24 mouse cellular contexts compared by ENCODE assay signal in genomic region chr1:134520001-134520721, GRCm38 (mm10). TPM values are rescaled to one million over a fixed set of nuclear protein-coding genes. Genes with fewer than 3 reads are reported as not detected.
A peak's percentile ranks its signal among the peaks of the same experiment; 100 is the strongest.
DNase-seq lines count a peak whose midpoint lies in the region; ATAC-seq lines count a peak whose summit lies in the region.
"Had no signal": no experiment of that assay in that cellular context is flagged by ENCODE, and none has a peak within 500 bp of the region (broad histone marks: within the 10 kb centered on the region; RNA-seq: fewer than 3 reads in every experiment).

No protein-coding gene starts in this region.

- DNase-seq in liver, result peak; percentile 43
- no peak for DNase-seq in midbrain, embryonic 14.5 days
- no peak for DNase-seq in T-cell, adult 2 months (ENCODE audit: low spot score)
- DNase-seq in frontal cortex, postnatal 14 days (ENCODE audit: low spot score in 2 of 2), result no peak
- DNase-seq: adrenal gland, postnatal 14 days; cerebellum, adult 11-12 months; cerebellum, adult 9-10 months; cerebellum, postnatal 25 days; gastrocnemius, adult 2 months; gastrocnemius, postnatal 25 days; heart, adult 11 months; heart, postnatal 4 days had no signal

- no peaks in the 10 kb centered on the region for H3K36me3 ChIP-seq in liver, embryonic 12.5 days
- no peaks in the 10 kb centered on the region for H3K36me3 ChIP-seq in liver, embryonic 16.5 days (ENCODE audit: control insufficient read depth, insufficient read depth)
- H3K36me3 ChIP-seq in midbrain, embryonic 14.5 days (ENCODE audit: control insufficient read depth, insufficient read depth, low read length), result no peaks in the 10 kb centered on the region
- H3K36me3 ChIP-seq: embryonic facial prominence, embryonic 12.5 days; forebrain, embryonic 12.5 days; heart, embryonic 13.5 days; hindbrain, embryonic 12.5 days had no signal

- peaks cover 43% of the 10 kb centered on the region for H3K4me1 ChIP-seq in liver, embryonic 12.5 days
- peaks cover 19% of the 10 kb centered on the region for H3K4me1 ChIP-seq in liver, embryonic 16.5 days (ENCODE audit: control insufficient read depth, low read depth, low read length)
- 0 out of 2 replicates have a peak, but pooled peaks cover 6% of the 10 kb centered on the region for H3K4me1 ChIP-seq in midbrain, embryonic 14.5 days (ENCODE audit: control insufficient read depth, insufficient read depth, low read length)

- peak overlapping the region; percentile 64 for H3K27ac ChIP-seq in liver, embryonic 12.5 days
- no peak overlapping the region for H3K27ac ChIP-seq in liver, embryonic 16.5 days (ENCODE audit: low read length)
- H3K27ac ChIP-seq in midbrain, embryonic 14.5 days (replicated peaks; ENCODE audit: low read depth, low read length), result no peak overlapping the region
- H3K27ac ChIP-seq: embryonic facial prominence, embryonic 12.5 days; forebrain, embryonic 12.5 days; gastrocnemius, adult 2 months; heart, embryonic 13.5 days; hindbrain, embryonic 12.5 days had no signal

- peak; percentile 68 for ATAC-seq in liver, embryonic 12.5 days
- peak; percentile 53 for ATAC-seq in liver, embryonic 16.5 days (ENCODE audit: low read depth)
- no peak for ATAC-seq in midbrain, embryonic 14.5 days (ENCODE audit: low FRiP score, low TSS enrichment)
- ATAC-seq: activated CD4-positive, CD25-positive, alpha-beta regulatory T cell, adult 4 months; forebrain, embryonic 16.5 days; hindbrain, embryonic 16.5 days had no signal

- no peak overlapping the region for H3K4me3 ChIP-seq in liver, embryonic 12.5 days
- no peak overlapping the region for H3K4me3 ChIP-seq in liver, embryonic 16.5 days (ENCODE audit: low read depth, low read length)
- no peak overlapping the region for H3K4me3 ChIP-seq in midbrain, embryonic 14.5 days (replicated peaks; ENCODE audit: low read depth, low read length)
- H3K4me3 ChIP-seq: embryonic facial prominence, embryonic 12.5 days; forebrain, embryonic 12.5 days; gastrocnemius, adult 2 months; heart, embryonic 13.5 days; hindbrain, embryonic 12.5 days had no signal

- peak overlapping the region; percentile 24; the same call in 1 of the 2 replicates for H3K4me2 ChIP-seq in liver, embryonic 12.5 days
- no peak overlapping the region for H3K4me2 ChIP-seq in liver, embryonic 16.5 days (ENCODE audit: low read depth, low read length)
- H3K4me2 ChIP-seq in midbrain, embryonic 14.5 days (ENCODE audit: low read length), result no peak overlapping the region
- H3K4me2 ChIP-seq: embryonic facial prominence, embryonic 12.5 days; forebrain, embryonic 12.5 days; heart, embryonic 13.5 days; hindbrain, embryonic 12.5 days had no signal

- H3K9ac ChIP-seq in liver, embryonic 12.5 days, result peak overlapping the region; percentile 13
- H3K9ac ChIP-seq in liver, embryonic 16.5 days (ENCODE audit: low read depth, low read length), result no peak overlapping the region
- no peak overlapping the region for H3K9ac ChIP-seq in midbrain, embryonic 14.5 days (replicated peaks; ENCODE audit: low read length)
- H3K9ac ChIP-seq: embryonic facial prominence, embryonic 12.5 days; forebrain, embryonic 12.5 days; heart, embryonic 13.5 days; hindbrain, embryonic 12.5 days had no signal

- H3K9me3 ChIP-seq in liver, embryonic 12.5 days (replicated peaks), result no peaks in the 10 kb centered on the region
- H3K9me3 ChIP-seq in liver, embryonic 16.5 days (replicated peaks; ENCODE audit: control insufficient read depth, low read length), result no peaks in the 10 kb centered on the region
- H3K9me3 ChIP-seq in midbrain, embryonic 14.5 days (ENCODE audit: control insufficient read depth, low read length), result no peaks in the 10 kb centered on the region
- H3K9me3 ChIP-seq: embryonic facial prominence, embryonic 12.5 days; forebrain, embryonic 12.5 days; heart, embryonic 13.5 days; hindbrain, embryonic 12.5 days had no signal

- peaks cover 16% of the 10 kb centered on the region for H3K27me3 ChIP-seq in liver, embryonic 12.5 days (replicated peaks)
- no peaks in the 10 kb centered on the region for H3K27me3 ChIP-seq in liver, embryonic 16.5 days (ENCODE audit: control insufficient read depth, insufficient read depth, low read depth, low read length)
- no peaks in the 10 kb centered on the region for H3K27me3 ChIP-seq in midbrain, embryonic 14.5 days (ENCODE audit: control insufficient read depth, insufficient read depth, low read length)
- H3K27me3 ChIP-seq: embryonic facial prominence, embryonic 12.5 days; heart, embryonic 13.5 days had no signal

- WGBS in liver, embryonic 12.5 days (ENCODE audit: insufficient replicate concordance), result 32% methylated on average over 8 of the region's 8 CpGs
- 36% methylated on average over 8 of the region's 8 CpGs for WGBS in liver, embryonic 16.5 days (ENCODE audit: insufficient replicate concordance)
- WGBS in midbrain, embryonic 14.5 days, result 87% methylated on average over 8 of the region's 8 CpGs

RNA-seq across cellular contexts. Expression of gene Rabif, which starts 25.7 kb away (rescaled TPM):
- polyA plus RNA-seq in liver, embryonic 12.5 days (2016; fragmentation: Nextera tagmentation; extraction: Ambion mirVana), result 23.5 and 24.2 TPM in 2 replicates
- polyA plus RNA-seq in liver, embryonic 16.5 days (2015; fragmentation: Nextera tagmentation; extraction: Ambion mirVana), result 15.0 and 15.8 TPM in 2 replicates
- 69.4 and 75.3 TPM in 2 replicates for polyA plus RNA-seq in midbrain, embryonic 14.5 days (2014; fragmentation: Nextera tagmentation; extraction: Ambion mirVana)

RNA-seq across cellular contexts. Expression of gene Mgat4e, which starts 29.3 kb away (rescaled TPM):
- not detected in 2 replicates for polyA plus RNA-seq in liver, embryonic 12.5 days (2016; fragmentation: Nextera tagmentation; extraction: Ambion mirVana)
- not detected in 2 replicates for polyA plus RNA-seq in liver, embryonic 16.5 days (2015; fragmentation: Nextera tagmentation; extraction: Ambion mirVana)
- polyA plus RNA-seq in midbrain, embryonic 14.5 days (2014; fragmentation: Nextera tagmentation; extraction: Ambion mirVana), result not detected in 2 replicates
- polyA plus RNA-seq: activated CD4-positive, CD25-positive, alpha-beta regulatory T cell, adult 4 months; cortical plate, adult 2 months; forebrain, embryonic 12.5 days; forebrain, embryonic 16.5 days; frontal cortex, adult 2 months; heart, embryonic 13.5 days; heart, postnatal 0 days; hindbrain, embryonic 12.5 days; hindbrain, embryonic 16.5 days had no signal

RNA-seq across cellular contexts. Expression of gene Kdm5b, which starts 39.8 kb away (rescaled TPM):
- 16.1 and 16.5 TPM in 2 replicates for polyA plus RNA-seq in liver, embryonic 12.5 days (2016; fragmentation: Nextera tagmentation; extraction: Ambion mirVana)
- polyA plus RNA-seq in liver, embryonic 16.5 days (2015; fragmentation: Nextera tagmentation; extraction: Ambion mirVana), result 5.5 and 5.6 TPM in 2 replicates
- 79.7 and 111 TPM in 2 replicates for polyA plus RNA-seq in midbrain, embryonic 14.5 days (2014; fragmentation: Nextera tagmentation; extraction: Ambion mirVana)
